Mouse (Mus musculus) neural tube, embryonic 10.5 days (tissue): ENCODE data around the gene Otx1.

Experiments
- DNase-seq: peaks from one replicate; pipeline ENCODE4 v3.0.0-alpha.2; 2017; ENCODE audit warnings: low spot score; ENCODE audit errors: extremely low spot score

Otx1 gene

DNA sequence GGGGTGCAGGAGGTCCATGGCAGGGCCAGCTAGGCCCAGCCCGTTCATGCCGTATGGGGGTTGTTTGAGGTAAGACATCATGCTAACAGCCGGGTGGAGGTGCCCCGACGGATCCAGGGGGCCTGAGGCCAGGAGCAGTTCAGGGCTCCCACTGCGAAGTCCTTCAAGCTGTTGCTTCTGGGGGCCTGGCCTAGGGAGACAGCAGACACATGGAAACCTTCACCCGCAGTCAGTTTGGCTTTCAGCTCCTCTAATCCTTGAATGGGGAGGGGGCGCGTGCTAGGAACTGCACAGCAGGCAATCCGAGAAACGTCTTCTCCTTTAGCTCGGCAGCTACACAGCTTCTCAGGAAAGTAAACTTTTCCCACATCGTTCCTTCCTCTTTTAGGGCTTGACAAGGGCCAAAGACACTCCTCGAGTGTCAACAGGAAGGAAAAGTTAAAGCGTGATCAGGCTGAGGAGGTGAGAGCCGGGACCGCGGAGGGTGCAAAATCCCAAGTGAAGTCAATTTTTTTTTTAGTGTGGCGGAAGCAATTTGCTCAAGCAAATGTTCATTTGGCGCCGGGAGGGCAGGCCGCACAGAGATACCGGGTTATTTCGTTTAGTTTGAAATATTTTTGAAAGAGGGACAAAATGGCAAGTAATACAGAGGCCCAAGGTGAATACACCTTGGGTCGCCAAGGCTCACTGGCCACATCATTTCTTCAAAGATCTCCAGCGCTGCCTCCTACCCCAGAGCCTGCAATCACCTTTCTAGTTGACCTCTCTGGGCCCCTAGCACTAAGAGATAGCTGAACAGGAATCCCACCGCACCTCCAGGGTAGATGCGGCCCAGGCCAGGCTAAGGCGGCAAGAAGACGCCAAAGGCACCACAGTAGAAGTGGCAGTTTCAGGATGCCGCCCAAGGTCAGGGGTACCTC is 3.0 kb downstream of the Otx1 start:
- DNase-seq: peak; percentile 69

DNA sequence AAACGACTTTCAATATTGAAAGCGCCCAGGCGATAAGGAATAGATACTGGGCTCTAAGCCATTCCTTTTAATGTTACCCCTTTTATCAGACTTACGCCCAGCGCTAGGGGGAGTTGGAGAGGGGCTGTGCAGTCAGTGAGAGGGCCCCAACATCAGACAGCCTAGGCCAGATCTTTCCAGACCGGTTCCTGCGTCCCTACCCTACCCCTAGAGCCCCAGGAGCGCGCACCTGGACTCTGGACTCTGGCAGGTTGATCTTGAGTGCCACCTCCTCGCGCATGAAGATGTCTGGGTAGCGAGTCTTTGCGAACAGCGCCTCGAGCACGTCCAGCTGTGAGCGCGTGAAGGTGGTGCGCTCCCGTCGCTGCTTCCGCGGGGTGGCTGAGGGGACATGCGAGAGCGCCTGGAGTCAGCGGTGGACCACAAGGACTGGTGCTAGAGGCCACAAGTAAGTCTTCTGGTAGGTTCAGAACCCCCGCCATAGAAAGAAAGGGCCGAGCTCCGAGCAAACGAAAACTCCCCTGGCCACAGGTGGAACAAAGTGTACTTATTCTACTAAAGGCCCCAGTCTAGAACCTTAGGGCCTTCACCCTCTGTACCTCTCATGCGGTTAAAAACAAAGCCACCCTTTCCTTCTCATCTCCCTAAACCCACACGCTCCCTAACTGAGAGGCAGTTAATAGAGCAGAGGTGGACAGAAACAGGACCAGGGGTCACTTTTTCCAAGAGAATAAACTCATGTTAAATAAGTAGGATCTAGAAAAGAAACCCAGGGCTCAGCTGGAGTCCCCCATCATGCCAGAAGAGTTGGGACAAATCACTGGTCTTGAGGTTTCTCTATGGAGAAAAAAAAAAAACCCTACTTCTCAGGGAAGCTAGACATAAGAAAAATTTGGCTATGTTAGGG is 4.3 kb downstream of the Otx1 start:
- DNase-seq: peak; percentile 57

DNA sequence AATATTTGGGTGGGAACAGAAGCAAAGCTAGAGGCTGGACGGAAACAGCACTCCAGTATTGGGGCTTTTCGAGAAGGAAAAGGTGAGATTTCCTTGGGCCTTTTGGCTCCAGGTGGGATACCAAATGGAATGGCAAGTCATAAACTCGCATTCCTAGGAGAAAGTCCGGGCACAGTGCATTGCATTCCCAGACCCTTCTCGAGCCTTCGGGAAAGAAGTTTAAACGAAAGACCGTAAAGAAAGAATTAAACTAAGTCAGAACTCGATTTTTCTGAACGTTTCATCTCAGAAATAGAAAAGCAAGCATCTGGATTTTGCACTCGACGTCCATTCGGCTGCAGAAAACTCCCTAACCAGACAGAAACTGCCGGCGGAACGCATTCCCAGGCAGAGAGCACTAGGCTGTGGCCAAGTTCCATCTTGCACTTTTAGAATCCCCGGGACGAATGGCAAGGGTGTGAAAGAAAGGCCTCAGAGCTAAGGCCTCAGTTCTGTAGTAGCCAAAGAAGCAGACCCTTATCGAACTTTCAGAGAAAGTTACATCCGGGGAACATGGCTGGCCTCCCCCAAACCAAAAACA is 5.0 kb downstream of the Otx1 start:
- no peak for DNase-seq

DNA sequence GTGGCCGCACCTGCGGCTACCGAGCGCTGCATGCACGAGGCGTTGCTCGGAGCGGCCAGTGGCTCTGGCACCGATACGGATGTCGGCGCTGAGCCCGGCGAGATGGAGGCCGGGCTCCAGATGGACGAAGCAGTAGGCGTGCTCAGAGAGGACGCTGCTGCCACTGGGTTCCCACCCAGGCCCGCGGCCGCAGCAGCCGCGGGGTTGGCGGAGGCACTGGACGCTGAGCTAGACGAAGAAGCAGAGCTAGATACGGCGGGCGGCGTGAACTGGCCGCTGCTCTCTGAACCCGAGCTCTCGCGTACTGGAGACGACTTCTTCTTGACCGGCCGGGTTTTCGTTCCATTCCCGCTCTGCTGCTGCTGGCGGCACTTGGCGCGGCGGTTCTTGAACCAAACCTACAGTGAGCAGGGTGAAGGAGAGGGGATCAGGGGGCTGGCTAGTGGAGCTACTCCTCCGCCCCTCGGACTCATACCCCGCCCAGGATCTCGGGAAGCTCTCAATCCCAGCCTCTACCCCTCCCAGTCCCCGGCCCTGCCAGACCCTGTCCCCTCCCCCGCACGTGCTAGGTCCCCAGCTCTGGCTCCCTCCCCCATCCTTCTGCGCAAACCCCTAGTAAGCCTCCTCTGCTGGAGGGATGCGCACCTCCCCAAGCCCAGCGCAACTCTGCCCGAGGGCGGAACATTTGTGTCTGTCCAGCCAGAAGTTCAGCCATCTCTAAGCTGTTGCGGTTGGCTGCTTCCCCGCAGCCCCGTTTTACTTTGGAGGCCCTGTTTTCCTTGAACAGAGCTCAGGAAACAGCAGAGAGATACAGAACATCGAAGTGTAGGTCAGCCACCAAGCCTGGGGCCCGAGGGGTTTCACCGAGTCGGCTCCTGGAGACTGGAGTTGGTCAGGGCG is 5.8 kb downstream of the Otx1 start:
- DNase-seq: peak; percentile 77

DNA sequence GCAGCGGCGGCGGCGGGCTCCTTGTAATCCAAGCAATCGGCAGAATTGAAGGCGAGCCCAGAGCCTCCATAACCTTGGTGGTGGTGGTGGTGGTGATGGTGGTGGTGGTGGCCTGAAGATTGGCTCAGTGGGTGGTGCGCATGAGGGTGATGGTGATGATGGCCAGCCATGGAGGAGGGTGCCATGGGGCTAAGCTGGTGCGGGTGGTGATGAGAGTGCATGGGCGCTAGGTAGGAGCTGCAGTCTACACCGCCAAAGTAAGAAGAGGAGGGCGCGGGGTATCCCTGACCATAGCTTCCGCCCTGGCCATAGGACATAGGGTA is 6.4 kb downstream of the Otx1 start:
- no peak for DNase-seq

DNA sequence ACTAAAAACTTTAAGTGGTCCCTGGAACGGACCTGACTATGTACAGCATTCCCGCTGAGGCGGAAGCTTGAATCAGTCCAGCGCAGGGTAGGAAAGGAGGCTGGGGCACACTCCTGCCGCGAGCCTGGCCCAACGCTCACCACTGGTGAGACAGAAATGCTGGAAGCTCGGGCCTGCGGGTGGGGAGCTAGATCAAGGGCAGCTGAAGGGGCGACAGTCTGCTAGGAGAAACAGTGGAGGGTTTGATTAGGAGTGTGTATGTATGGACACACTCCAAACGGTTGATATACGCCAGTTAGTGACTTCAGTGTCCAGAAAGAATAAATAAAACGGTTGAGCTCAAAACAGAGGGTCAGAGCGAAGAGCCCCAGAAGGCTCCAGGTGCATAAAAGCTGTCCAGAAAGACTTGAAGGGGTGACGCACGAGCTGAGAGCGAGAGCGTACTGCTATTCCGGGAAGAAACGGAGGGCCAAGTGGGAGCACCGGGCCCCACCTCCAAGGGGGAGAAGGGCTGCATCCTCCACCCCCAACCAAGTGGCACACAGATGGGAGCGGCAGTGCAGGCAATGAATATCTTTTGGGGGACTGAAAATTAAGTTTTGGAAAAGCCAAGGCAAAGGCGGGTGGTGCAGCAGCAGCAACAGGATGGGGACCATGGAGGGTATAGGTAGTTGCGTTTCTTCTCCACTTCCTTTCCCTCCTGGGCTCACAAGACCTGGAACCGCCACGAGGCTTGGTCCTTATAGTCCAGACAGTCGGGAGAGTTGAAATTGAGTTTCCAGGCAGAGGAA is 7.0 kb downstream of the Otx1 start:
- peak; percentile 69 for DNase-seq

DNA sequence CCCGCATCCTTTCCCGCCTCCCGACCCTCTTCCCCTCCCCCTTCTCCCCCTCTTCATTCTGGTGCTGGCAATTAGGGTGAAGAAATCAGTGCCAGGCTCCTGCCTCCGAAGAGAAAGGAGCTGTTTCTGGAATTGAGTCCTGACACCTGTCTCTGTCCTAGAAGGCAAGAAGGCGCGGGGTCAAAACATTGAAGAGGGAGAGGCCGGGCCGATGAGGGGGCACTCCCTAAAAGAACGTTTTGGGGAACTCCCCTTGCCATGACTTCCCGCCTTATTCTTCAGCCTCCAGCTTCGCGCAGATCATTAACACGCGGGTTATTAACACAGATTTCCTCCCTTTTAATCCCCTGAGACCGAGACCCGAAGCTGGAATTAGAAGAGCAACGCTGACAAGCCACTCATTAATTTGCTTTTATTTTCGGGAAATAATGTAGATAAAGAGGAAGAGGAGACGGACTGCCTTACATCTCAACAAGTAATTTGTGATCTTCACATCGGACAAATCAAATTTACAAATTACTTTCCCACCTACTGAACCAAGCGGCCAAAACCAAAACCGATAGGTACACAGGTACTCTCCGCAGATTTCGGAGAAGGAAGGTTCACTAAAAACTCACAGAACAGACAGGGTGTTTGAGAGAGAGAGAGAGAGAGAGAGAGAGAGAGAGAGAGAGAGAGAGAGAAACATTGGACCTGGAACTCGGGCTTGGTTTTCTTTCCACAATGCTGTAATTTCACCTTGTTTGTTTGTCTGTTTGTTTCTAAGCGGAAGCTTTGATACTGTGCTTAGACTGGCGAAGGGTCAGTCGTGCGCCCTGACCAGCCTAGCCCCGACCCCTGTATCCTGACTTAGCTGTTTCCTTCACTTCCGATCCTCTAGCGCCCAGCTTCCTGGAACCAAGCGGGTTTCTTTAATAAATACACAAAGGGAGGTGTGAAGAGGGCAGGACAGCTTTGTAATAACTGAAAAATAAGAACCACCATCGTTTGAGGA is 8.0 kb downstream of the Otx1 start:
- DNase-seq: peak; percentile 64

DNA sequence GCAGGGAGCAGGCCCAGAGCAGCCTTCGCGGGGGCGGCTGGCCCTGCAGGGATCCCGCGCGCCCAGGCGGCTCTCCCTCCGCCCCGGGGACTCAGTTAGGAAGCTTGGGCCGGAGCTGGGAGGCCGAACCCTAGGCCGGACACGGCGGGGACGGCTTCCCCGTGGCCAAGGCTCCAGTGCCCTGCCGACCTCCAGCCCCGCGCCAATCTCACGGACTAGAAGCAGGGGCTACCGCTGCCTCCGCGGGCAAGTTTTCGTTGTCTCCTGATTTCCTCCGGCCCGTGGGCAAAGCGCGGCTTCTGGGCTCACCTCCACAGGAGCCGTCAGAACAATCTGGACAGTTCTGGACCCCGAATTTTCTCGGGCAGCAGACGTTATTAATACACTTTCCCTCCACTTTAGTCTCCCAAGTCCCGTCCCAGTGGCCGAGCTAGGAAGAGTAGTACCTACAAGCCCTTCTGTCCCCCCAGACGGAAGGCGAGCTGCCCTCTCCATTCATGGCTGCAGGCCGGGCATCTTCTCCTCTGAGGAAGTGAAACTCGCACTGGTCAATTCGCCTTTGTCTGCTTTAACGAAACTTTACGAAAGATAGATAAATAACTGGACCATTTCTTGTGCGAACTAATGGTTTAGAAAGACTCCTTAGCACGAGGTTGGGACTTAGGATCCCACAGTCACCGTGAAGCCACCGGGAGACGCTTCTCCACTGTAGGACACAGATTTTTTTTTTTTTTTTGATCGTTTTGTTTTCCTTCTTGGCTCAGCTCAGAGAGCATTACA is 8.9 kb downstream of the Otx1 start:
- DNase-seq: peak; percentile 77

DNA sequence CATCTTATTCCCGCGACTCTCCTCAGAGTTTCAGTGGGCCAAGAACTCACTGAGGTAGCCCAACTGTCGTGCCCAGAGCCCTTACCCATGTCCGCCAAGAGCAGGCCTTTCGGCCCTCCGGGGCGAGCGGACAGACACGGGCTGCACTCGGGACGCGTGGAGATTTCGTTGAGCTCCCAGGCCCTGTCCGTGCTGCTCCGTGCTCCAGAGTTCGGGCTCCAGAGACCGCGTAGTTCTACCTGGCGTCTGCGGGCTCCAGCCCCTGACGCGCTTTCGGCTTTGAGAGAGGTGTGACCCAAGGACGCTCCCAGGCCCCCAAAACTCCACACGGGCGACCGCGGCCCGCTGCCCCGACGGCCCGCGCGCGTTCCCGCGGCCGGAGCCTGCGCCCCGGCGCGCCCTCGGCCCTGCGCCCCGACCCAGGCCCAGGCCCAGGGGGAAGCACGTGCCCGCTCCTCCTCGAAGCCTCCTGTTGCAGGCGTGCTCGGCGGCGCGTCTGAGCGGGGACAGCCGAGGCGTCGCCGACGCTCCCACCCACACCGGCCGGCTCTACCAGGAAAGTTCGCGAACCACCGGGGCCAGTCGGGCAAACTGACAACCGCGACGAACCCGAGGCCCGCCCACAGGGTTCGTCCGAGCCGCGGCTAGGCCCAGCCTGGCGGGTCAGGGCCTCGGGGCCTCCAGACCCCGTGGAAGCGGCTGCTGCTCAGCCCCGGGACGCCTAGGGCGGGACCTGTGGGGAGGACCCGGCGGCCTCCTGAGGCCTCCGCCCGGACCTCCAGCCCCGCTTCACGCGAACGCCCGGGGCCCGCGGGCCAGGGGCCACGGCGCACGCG is 9.7 kb downstream of the Otx1 start:
- DNase-seq: peak; percentile 81

DNA sequence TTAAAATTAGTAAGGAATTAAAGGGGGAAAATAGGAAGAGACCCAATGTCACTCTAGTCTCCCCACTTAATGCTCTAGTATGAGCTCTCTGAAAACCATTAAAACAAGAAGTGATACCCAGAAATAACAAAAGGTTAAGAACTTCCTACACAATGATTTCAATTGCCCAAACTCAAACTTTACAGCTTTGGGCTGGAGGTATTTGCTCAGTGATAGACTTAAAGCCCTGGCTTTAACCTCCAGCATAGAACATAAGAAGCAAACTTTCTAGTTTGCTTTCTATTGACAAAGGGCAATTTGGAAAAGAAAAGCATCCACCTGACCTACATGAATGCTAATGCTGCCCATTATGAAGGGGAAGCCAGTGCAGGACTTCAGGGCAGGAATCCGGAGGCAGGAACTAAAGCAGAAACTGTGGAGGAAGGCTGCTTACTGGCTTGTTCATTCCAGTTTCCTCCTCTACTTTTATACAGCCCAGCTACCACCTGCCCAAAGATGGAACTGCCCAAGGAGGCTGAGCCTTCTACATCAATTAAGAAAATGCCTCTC is 14.2 kb downstream of the Otx1 start:
- DNase-seq: no peak

DNA sequence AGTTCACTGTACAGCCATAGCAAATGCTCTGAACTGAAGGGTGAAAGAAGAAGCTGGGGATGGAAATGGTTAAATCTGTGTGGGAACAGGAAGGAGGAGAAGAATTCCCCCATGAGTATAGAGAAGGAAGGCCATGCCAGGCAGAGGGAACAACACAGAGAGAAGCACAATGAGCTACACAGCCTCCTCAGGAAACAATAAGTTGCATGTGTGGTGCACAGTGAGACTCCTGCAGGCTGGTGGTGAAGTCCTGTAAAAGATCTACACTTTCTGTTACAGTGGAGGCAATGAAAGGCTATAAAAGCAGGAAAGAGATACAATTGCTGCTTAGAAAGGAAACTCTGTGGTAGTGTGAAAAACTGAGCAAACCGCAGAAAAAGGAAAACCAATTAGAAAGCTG is 17.6 kb downstream of the Otx1 start:
- DNase-seq: no peak

DNA sequence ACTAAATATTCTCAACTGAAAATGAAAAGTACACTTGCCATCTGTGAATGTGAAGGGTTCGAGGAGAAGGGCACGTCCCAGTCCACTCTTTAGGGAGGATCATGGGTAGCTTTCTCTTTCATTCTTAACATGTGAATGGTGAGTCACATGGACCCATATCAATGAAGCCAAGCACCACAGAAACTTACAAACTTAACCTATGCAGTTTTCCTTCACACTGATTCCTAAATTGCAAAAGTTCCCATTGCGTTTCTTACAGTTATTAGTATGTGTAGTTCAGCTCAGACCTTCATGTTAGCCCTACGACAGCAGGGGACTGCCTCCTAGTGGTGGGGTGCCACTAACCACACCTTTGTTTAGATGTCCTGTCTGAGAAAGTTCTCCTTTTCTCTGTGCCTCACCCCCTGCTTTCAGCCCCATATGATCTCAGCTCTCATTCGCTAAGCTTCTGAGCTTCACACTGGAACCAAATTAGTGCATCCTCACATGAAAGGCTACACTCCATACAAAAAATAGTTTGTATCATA is 28.6 kb downstream of the Otx1 start:
- DNase-seq: no peak

DNA sequence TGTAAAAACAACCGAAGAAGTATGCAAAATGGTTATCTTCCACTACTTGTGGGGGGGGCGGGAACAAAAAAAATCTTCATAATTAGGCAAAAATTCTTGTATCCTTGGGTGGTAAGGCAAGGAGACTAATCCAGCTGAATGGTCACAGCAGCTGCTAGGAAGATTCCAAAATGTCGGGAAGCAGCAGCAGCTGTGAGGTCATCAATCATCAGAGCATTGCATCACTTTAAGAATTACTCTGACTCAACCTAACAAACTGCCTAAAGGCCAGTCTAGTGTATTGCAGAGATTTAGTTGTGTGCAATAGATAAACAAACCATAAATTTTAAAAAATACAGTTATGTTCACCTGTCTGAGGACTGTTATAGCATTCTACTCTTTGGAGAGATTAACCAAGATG is 29.1 kb downstream of the Otx1 start:
- DNase-seq: no peak

DNA sequence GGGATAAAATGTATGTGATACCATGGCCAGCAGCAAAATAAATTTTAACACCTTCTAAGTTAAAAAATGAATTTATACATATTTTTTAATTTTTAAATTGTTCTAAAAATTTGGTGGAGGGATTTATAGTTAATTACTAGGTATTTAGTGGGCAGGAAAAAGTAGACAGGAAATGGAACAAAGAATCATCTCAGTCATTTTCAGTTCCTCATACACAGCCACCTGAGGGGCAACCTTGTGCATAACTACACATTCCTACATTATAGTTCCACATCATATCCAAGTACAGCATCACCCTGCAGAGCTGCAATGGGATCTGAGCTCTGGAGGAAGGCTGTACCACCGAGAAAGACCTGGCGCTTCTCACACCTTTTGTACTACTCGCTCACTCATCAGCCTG is 33.8 kb downstream of the Otx1 start:
- no peak for DNase-seq

DNA sequence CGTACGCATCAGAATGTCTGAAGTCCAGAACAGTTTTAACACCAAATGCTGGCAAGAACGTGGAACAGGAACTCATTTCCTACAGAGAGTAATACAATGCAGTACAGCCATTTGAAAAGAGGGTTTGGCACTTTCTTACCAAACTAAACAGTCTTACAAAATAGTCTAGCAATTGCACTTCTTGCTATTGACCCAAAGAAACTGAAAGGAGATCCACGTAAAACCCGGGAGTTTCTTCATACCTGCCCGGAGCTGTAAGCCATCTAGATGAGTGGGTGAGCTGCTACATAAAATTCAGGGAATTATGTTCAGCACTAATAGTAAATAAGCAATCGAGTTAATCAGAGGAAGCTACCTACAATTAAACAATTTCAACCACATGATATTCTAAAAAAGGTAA is 47.5 kb downstream of the Otx1 start:
- DNase-seq: no peak

DNA sequence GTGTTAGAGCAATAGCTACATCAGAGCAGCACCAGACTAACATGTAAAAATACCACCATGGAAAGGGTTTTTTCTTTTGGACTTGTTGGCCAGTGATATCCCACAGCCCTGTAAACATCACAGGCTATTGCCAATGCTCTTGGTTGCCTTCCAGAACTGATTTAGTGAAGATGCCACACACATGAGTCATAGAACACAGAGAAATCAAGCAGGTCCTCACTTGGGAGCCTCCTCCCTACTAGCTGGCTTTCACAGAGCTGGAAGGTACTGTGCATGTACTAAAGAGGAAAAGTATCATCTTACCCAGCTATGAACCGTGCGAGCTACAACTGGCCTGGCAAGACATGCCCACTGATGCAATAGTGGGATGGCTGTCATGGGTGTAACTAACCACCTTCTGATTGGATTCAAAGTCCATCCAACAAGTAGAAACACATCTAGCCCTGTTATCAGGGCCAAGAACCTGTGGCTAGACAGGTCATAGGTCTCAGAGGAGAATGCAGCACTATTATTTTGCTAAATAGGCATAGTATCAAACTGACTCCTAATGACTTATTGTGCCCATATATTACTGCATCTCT is 51.0 kb downstream of the Otx1 start:
- DNase-seq: no peak
